Mouse (Mus musculus) liver, embryonic 14.5 days (tissue): ENCODE results near the gene Cfh. TPM values are rescaled to one million over a fixed set of nuclear protein-coding genes. Genes with fewer than 3 reads are reported as not detected.
"Not testable (repeated sequence)": the region's sequence is repeated elsewhere in the genome, so short reads cannot be mapped to it uniquely, and the experiment has no call there.

Experiments used
- ATAC-seq: fragments of 200-750 bp; cut with Nextera tagmentation; 2 replicates; pipeline ENCODE4 v1.8.0; 2017; ENCODE audit warnings: moderate number of reproducible peaks, mild to moderate bottlenecking, moderate library complexity; ENCODE audit not compliant: insufficient read depth
- DNase-seq, 3 experiments: peaks; one replicate each; pipeline ENCODE4 v3.0.0-alpha.2; 2012 to 2013; ENCODE audit warnings: low read depth in 3 of 3, low spot score in 3 of 3
- H3K27ac ChIP-seq: fragments of 300-500 bp; sonication (generic); 2 replicates; pipeline ENCODE4 v1.5.1; 2014; ENCODE audit warnings: moderate library complexity, mild to moderate bottlenecking, control low read depth, inconsistent platforms
- H3K27me3 ChIP-seq: fragments of 300-500 bp; sonication (generic); 2 replicates; pipeline ENCODE4 v1.6.1; 2014; ENCODE audit warnings: mild to moderate bottlenecking, low read length, moderate library complexity; ENCODE audit not compliant: control insufficient read depth, insufficient read depth
- H3K36me3 ChIP-seq: fragments of 300-500 bp; sonication (generic); replicated peaks from 2 replicates; pipeline ENCODE4 v1.6.1; 2014; ENCODE audit warnings: low read depth; ENCODE audit not compliant: control insufficient read depth, insufficient read depth
- H3K4me1 ChIP-seq, 2 experiments: fragments of 200-500 bp in 1 of 2; fragments of 300-500 bp in 1 of 2; sonication (generic) in 1 of 2; replicated peaks; 2 replicates each; pipeline ENCODE4 v1.6.1; 2012 to 2014; ENCODE audit warnings: antibody characterized with exemption in 1 of 2, inconsistent platforms in 1 of 2, low read length in 1 of 2; ENCODE audit not compliant: control insufficient read depth in 2 of 2, insufficient read depth in 2 of 2
- H3K4me2 ChIP-seq: fragments of 300-500 bp; sonication (generic); 2 replicates; pipeline ENCODE4 v1.6.1; 2014; ENCODE audit warnings: low read depth, mild to moderate bottlenecking, control low read depth, moderate library complexity
- H3K4me3 ChIP-seq, 2 experiments: fragments of 200-500 bp in 1 of 2; fragments of 300-500 bp in 1 of 2; sonication (generic) in 1 of 2; 2 replicates each; pipeline ENCODE4 v1.5.1; 2012 to 2014; ENCODE audit warnings: low read depth in 2 of 2, low read length in 2 of 2, mild to moderate bottlenecking in 2 of 2, control low read depth in 1 of 2, inconsistent platforms in 1 of 2, moderate library complexity in 1 of 2; ENCODE audit not compliant: insufficient read depth in 1 of 2
- H3K9ac ChIP-seq: fragments of 300-500 bp; sonication (generic); replicated peaks from 2 replicates; pipeline ENCODE4 v1.6.1; 2014; ENCODE audit warnings: mild to moderate bottlenecking, control low read depth, moderate library complexity
- H3K9me3 ChIP-seq: fragments of 300-500 bp; sonication (generic); 2 replicates; pipeline ENCODE4 v1.6.1; 2016; ENCODE audit warnings: low read length, mixed read lengths; ENCODE audit not compliant: control insufficient read depth
- CTCF ChIP-seq: IDR thresholded peaks from 2 replicates; pipeline ENCODE4 v1.5.1; 2016; ENCODE audit warnings: antibody characterized with exemption, low read depth, control low read depth
- EP300 ChIP-seq: IDR thresholded peaks from 2 replicates; pipeline ENCODE4 v1.6.1; 2016; ENCODE audit warnings: antibody characterized with exemption, low read depth
- WGBS: fragments of 180-500 bp; shearing (Covaris S2); extraction: QIAGEN DNeasy Blood & Tissue Kit; methylation state at CpG from one replicate; pipeline ENCODE4 v1.1.7; 2014; ENCODE audit not compliant: insufficient replicate concordance; 5-methylcytosine and 5-hydroxymethylcytosine counted together
- polyA plus RNA-seq, 2 experiments: library from polyadenylated mRNA; depleted of rRNA in 1 of 2; stranded (reverse) in 1 of 2; unstranded in 1 of 2; fragments of >200 nt; fragmentation: Nextera tagmentation in 1 of 2; extraction: Ambion mirVana in 1 of 2; gene quantifications; 2 replicates each; pipeline versions ENCODE4 v1.2.1 to v1.2.3; 2012 to 2014

Cfh gene
- 2.9 and 5.3 TPM in 2 replicates for polyA plus RNA-seq (2012; rRNA removed)
- 9.1 and 12.3 TPM in 2 replicates for polyA plus RNA-seq (2014; fragmentation: Nextera tagmentation; extraction: Ambion mirVana)

DNA sequence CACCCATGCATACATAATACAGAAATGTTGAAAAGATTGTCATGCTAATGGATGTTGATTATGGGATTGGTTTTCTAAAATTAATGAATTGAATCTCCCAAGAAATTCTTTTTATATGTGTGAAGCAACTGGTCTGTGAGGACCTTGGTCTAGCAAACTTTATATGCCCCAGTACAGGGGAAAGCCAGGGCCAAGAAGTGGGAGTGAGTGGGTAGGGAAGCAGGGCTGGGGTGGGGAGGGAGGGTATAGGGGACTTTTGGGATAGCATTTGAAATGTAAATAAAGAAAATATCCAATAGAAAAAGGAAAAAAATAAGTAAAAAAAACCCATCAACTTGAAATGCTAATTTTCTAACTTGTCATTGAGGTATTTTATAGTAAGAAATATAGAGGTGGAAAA is at the start of gene Cfh:
Gene Cfh (minus strand): TSS at position 101 of the 400 bp plus-strand sequence.
- not testable (repeated sequence) for H3K4me1 ChIP-seq, DNase-seq, H3K4me2 ChIP-seq, H3K27me3 ChIP-seq, H3K36me3 ChIP-seq, H3K9me3 ChIP-seq, H3K9ac ChIP-seq, ATAC-seq, H3K27ac ChIP-seq
- peak within 1 kb of the TSS in 1 of 2 experiments; percentile 6; a peak in 1 of 4 replicates for H3K4me3 ChIP-seq

DNA sequence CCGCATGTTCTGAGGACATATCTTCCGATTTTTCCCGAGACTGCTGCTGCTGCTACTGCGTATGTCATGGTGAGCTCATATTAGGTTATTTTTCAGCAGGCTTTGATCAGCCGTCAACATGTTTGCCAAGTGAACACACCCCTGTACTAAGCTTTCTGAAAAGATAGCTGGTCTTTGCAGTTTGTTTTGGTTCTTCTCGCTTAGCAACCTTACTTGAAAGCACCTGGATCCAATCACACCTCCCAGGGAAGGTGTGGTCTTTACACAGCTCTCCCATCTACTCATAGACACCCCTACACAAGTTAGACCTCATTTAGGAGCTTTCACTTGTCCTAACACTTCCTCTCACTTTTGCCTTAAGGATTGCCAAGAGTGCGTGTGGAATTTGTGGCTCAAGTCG is 43.1 kb upstream of the Cfh start:
- no peak for ATAC-seq
- no peak overlapping the region for H3K4me3 ChIP-seq
- DNase-seq, result no peak
- no peaks in the 10 kb centered on the region for H3K4me1 ChIP-seq
- H3K9ac ChIP-seq, result no peak overlapping the region
- H3K9me3 ChIP-seq, result no peaks in the 10 kb centered on the region
- H3K4me2 ChIP-seq, result no peak overlapping the region
- no peaks in the 10 kb centered on the region for H3K27me3 ChIP-seq
- no peak overlapping the region for H3K27ac ChIP-seq
- no peak for TF ChIP-seq EP300
- no peak for TF ChIP-seq CTCF
- WGBS, result 68% methylated on average over 8 of the region's 8 CpGs
- H3K36me3 ChIP-seq, result no peaks in the 10 kb centered on the region

DNA sequence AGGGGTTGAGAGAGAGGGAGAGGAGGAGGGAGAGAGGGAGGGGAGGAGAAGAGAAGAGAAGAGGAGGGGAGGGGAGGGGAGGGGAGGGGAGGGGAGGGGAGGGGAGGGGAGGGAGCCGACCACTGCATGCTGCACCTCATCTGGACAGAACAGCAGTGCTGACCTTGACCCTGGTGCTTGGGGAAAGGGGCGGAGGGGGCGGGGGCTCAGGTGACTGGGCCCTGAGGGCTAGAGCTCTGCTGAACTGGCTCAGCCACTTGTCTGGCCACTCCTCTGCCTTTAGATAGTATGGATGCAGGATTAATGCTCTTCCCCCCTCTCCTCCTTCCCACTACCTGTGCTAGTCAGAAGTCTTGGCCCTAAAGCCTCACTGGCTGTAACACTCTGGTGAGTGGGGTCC is 41.7 kb upstream of the Cfh start:
- Histone ChIP-seq H3K4me1 (no peaks in the 10 kb centered on the region), H3K9ac (no peak overlapping the region), H3K36me3 (no peaks in the 10 kb centered on the region), H3K27ac (no peak overlapping the region), H3K27me3 (no peaks in the 10 kb centered on the region), H3K9me3 (no peaks in the 10 kb centered on the region), H3K4me2 (no peak overlapping the region), H3K4me3 (no peak overlapping the region)
- ATAC-seq, result no peak
- 44% methylated on average over 2 of the region's 3 CpGs for WGBS
- no peak for DNase-seq
- no peak for TF ChIP-seq EP300
- TF ChIP-seq CTCF, result no peak

DNA sequence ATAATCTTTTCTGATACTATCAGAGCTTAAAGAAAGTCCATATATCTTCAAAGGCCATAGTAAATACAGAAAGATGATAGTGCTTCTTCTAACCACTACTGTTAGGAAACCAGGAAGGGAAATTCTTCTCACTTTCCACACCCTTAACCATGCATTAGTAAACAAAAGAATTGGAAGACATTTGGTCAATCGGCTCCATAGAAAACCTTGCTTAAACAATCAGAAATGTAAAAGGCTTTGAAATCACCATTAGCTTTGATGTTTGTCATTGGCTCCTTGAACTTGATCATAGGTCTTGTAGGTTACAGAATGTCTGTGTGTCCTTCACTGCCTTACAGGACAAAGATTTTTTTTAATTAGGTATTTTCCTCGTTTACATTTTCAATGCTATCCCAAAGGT is 21.8 kb upstream of the Cfh start:
- DNase-seq, result no peak
- H3K36me3 ChIP-seq, result no peaks in the 10 kb centered on the region
- no peaks in the 10 kb centered on the region for H3K9me3 ChIP-seq
- H3K4me1 ChIP-seq, result no peaks in the 10 kb centered on the region
- H3K9ac ChIP-seq, result no peak overlapping the region
- H3K4me3 ChIP-seq, result no peak overlapping the region
- H3K4me2 ChIP-seq, result no peak overlapping the region
- WGBS, result 39% methylated on average over 2 of the region's 2 CpGs
- no peaks in the 10 kb centered on the region for H3K27me3 ChIP-seq
- H3K27ac ChIP-seq, result no peak overlapping the region
- ATAC-seq, result no peak
- TF ChIP-seq CTCF (no peak), EP300 (no peak)

DNA sequence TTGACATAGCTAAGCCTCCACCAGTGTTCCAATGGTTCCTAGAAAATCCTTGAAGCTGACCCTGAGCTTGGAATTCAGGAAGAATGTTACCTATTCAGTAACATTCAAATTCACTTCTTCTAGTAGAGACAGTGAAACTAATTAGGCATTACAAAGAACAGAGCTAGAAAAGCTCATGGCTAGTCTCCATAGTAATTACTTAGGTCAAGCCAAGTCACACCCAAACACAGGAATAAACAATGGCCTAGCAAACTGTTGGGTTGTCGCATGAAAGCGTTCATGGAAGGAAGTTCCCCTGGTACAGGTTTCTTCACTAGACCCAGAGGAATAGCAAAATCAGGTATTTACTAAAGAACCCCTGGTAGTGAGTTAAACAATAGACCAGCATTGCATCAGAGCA is 4.9 kb upstream of the Cfh start:
- 69% methylated on average over 2 of the region's 2 CpGs for WGBS
- H3K36me3 ChIP-seq, H3K9me3 ChIP-seq, ATAC-seq, H3K9ac ChIP-seq, DNase-seq, H3K4me2 ChIP-seq, H3K27ac ChIP-seq, H3K4me3 ChIP-seq, H3K4me1 ChIP-seq, H3K27me3 ChIP-seq: not testable (repeated sequence)
